Mouse (Mus musculus): ENCODE data around the gene Erich3. TPM values are rescaled to one million over a fixed set of nuclear protein-coding genes. Genes with fewer than 3 reads are reported as not detected.

Erich3 gene
- total and polyA plus RNA-seq, 3 experiments, result 0.42 to 2.3 (median 1.9) TPM

- Histone ChIP-seq H3K36me3 (replicated peaks in 1 of 2; ENCODE audit: control insufficient read depth in 1 of 2, insufficient read depth in 1 of 2, low read length in 1 of 2) (no peaks in the 10 kb centered on the region), H3K4me3 (replicated peaks in 1 of 3; ENCODE audit: low read depth in 2 of 3, low read length in 2 of 3, poor library complexity in 1 of 3) (no peak overlapping the region), H3K4me2 (ENCODE audit: insufficient read depth, low read depth, poor library complexity, severe bottlenecking) (no peak overlapping the region), H3K9ac (ENCODE audit: insufficient read depth, low read depth) (no peak overlapping the region), H3K9me3 (replicated peaks; ENCODE audit: low read length) (peaks cover 3% of the 10 kb centered on the region), H3K79me2 (replicated peaks; ENCODE audit: control insufficient read depth, extremely low read depth, insufficient read depth, poor library complexity, severe bottlenecking) (no peaks in the 10 kb centered on the region), H3K27ac (ENCODE audit: insufficient read depth, low read depth) (no peak overlapping the region), H3K4me1 (ENCODE audit: control insufficient read depth in 1 of 2, insufficient read depth in 2 of 2) (peaks cover 0 to 11% of the 10 kb centered on the region in 2 experiments; a peak in 2 of 4 replicates), H3K27me3 (replicated peaks) (no peaks in the 10 kb centered on the region)
- dilution Hi-C loops (cut with MboI; ENCODE audit: extremely low pct_ligation_motif_present, extremely low pct_unique_long_range_greater_than_20kb, low sequenced_read_pairs), result no loop called here
- in situ Hi-C loops (cut with MboI; ENCODE audit: low pct_ligation_motif_present, low pct_unique_long_range_greater_than_20kb, low sequenced_read_pairs), result no loop called here
- DNase-seq (ENCODE audit: extremely low read depth), result no peak
- TF ChIP-seq JUN (IDR thresholded peaks at IDR 0.05; ENCODE audit: insufficient read depth, low read depth, low read length) (no peak), MXI1 (IDR thresholded peaks at IDR 0.05; ENCODE audit: low read depth, low read length) (no peak), UBTF (IDR thresholded peaks at IDR 0.05; ENCODE audit: low read depth, low read length) (no peak), GABPA (IDR thresholded peaks at IDR 0.05; ENCODE audit: insufficient replicate concordance, low read depth, low read length) (no peak), MAZ (IDR thresholded peaks at IDR 0.05; ENCODE audit: low read depth, low read length) (no peak), JUND (conservative IDR thresholded peaks at IDR 0.05; ENCODE audit: low read depth, low read length) (no peak), TBP (conservative IDR thresholded peaks at IDR 0.05; ENCODE audit: low read depth, low read length) (no peak), TCF12 (IDR thresholded peaks at IDR 0.05; ENCODE audit: low read depth, low read length) (no peak), ZKSCAN1 (IDR thresholded peaks at IDR 0.05; ENCODE audit: borderline replicate concordance, low read depth, low read length) (no peak), CHD2 (IDR thresholded peaks at IDR 0.05; ENCODE audit: low read length) (no peak), MEF2A (IDR thresholded peaks at IDR 0.05; ENCODE audit: borderline replicate concordance, low read depth, low read length) (no peak), PAX5 (IDR thresholded peaks at IDR 0.05; ENCODE audit: low read length) (no peak), ETS1 (conservative IDR thresholded peaks at IDR 0.05; ENCODE audit: low read depth, low read length) (no peak), NELFE (IDR thresholded peaks at IDR 0.05; ENCODE audit: low read depth, low read length) (no peak), HCFC1 (IDR thresholded peaks at IDR 0.05; ENCODE audit: low read depth, low read length) (no peak), MAFK (IDR thresholded peaks at IDR 0.05; ENCODE audit: insufficient replicate concordance, low read length) (no peak), USF2 (conservative IDR thresholded peaks at IDR 0.05; ENCODE audit: low read depth, low read length) (no peak)
Observed at GRCm38 (mm10) chr3:154793571-154793970, 129.9 kb downstream of the Erich3 start.

GRCm38 (mm10) chr3:154798806-154799205 is 135.1 kb downstream of the Erich3 start:
- no peak for DNase-seq (ENCODE audit: extremely low read depth)
- Histone ChIP-seq H3K79me2 (replicated peaks; ENCODE audit: control insufficient read depth, extremely low read depth, insufficient read depth, poor library complexity, severe bottlenecking) (no peaks in the 10 kb centered on the region), H3K4me2 (ENCODE audit: insufficient read depth, low read depth, poor library complexity, severe bottlenecking) (no peak overlapping the region), H3K4me3 (replicated peaks in 1 of 3; ENCODE audit: low read depth in 2 of 3, low read length in 2 of 3, poor library complexity in 1 of 3) (no peak overlapping the region), H3K27me3 (replicated peaks) (no peaks in the 10 kb centered on the region), H3K36me3 (replicated peaks in 1 of 2; ENCODE audit: control insufficient read depth in 1 of 2, insufficient read depth in 1 of 2, low read length in 1 of 2) (no peaks in the 10 kb centered on the region), H3K9ac (ENCODE audit: insufficient read depth, low read depth) (no peak overlapping the region), H3K9me3 (replicated peaks; ENCODE audit: low read length) (no peaks in the 10 kb centered on the region), H3K4me1 (ENCODE audit: control insufficient read depth in 1 of 2, insufficient read depth in 2 of 2) (peaks cover 0 to 25% of the 10 kb centered on the region in 2 experiments; a peak in 2 of 4 replicates), H3K27ac (ENCODE audit: insufficient read depth, low read depth) (no peak overlapping the region)
- TF ChIP-seq NRF1 (IDR thresholded peaks at IDR 0.05; ENCODE audit: low read depth, low read length), result no peak
- TF ChIP-seq EP300 (IDR thresholded peaks at IDR 0.05; ENCODE audit: low read length), result no peak
- no peak for TF ChIP-seq USF2 (conservative IDR thresholded peaks at IDR 0.05; ENCODE audit: low read depth, low read length)
- TF ChIP-seq PAX5 (IDR thresholded peaks at IDR 0.05; ENCODE audit: low read length), result no peak
- TF ChIP-seq SMC3 (IDR thresholded peaks at IDR 0.05; ENCODE audit: low read depth, low read length), result no peak
- no peak for TF ChIP-seq TCF12 (IDR thresholded peaks at IDR 0.05; ENCODE audit: low read depth, low read length)
- dilution Hi-C loops (cut with MboI; ENCODE audit: extremely low pct_ligation_motif_present, extremely low pct_unique_long_range_greater_than_20kb, low sequenced_read_pairs) (no loop called here), in situ Hi-C loops (cut with MboI; ENCODE audit: low pct_ligation_motif_present, low pct_unique_long_range_greater_than_20kb, low sequenced_read_pairs) (no loop called here)

Measured in CH12.LX (cell line).